Mouse (Mus musculus): ENCODE measurements around the gene Slc6a1.

DNA sequence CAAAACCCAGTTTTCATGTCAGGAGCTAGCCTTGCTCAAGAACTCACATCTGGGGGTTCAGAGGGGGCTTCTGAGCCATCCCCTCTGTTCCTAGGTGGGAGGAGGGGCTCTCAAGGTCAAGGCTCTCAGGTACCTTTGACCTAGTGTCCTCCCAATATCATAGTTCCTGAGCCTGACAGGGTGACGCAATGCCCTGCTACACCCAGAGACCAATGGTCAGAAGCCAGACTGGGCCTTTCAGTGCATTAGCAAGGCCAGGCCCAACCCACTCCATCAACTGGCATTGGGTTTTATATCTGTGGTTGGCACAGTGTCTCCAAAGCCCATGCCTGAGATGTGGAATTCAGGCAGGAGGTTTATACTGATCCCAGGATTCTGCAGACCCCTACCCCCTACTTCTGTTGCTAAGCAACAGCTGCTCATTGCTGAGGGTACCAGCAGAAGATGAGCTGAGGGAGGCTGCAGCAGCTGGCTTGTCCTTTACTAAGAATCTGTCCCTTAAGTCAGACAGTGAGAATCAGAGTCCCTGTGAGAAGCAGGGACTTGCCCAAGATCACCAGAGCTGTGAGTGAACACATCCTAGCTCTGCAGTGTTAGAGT, 24.6 kb upstream of the Slc6a1 start:
- TF ChIP-seq GATA1 (IDR thresholded peaks at IDR 0.05; ENCODE audit: borderline replicate concordance, low read length) (no peak), FLI1 (IDR thresholded peaks at IDR 0.05; ENCODE audit: low read length) (no peak)

Measured in megakaryocyte, embryonic 14.5 days (primary cell).